Mouse (Mus musculus): Measurements from ENCODE around the gene Kcnt1. TPM values are rescaled to one million over a fixed set of nuclear protein-coding genes. Genes with fewer than 3 reads are reported as not detected.

Kcnt1 gene
- polyA plus RNA-seq, 1 experiment from 2014 or later, result 0.18 TPM

- peak; percentile 12 for DNase-seq (ENCODE audit: low spot score)
- no peak for TF ChIP-seq CTCF (IDR thresholded peaks at IDR 0.05; ENCODE audit: low read depth)
- Histone ChIP-seq H3K9ac (ENCODE audit: low read depth, low read length) (no peak overlapping the region), H3K36me3 (ENCODE audit: insufficient read depth, low read length) (no peaks in the 10 kb centered on the region), H3K27me3 (ENCODE audit: insufficient read depth, low read length) (no peaks in the 10 kb centered on the region; the same call in 1 of the 2 replicates), H3K4me3 (replicated peaks; ENCODE audit: low read depth, low read length) (no peak overlapping the region), H3K4me2 (ENCODE audit: low read length) (no peak overlapping the region), H3K9me3 (replicated peaks; ENCODE audit: low read length) (no peaks in the 10 kb centered on the region), H3K27ac (no peak overlapping the region), H3K4me1 (replicated peaks; ENCODE audit: insufficient read depth, low read length) (0 out of 2 replicates have a peak, but pooled peaks cover 10% of the 10 kb centered on the region)
- WGBS, result 11% methylated on average over 4 of the region's 4 CpGs
- ATAC-seq (replicated peaks; ENCODE audit: low FRiP score, low read depth), result no peak
These were observed 1.9 kb downstream of the Kcnt1 start for GRCm38 (mm10) chr2:25865412-25865811.

GRCm38 (mm10) chr2:25866656-25867055 lies 3.1 kb downstream of the Kcnt1 start:
- Histone ChIP-seq H3K36me3 (ENCODE audit: insufficient read depth, low read length) (no peaks in the 10 kb centered on the region), H3K4me3 (replicated peaks; ENCODE audit: low read depth, low read length) (no peak overlapping the region), H3K9ac (ENCODE audit: low read depth, low read length) (no peak overlapping the region), H3K27ac (no peak overlapping the region), H3K4me1 (replicated peaks; ENCODE audit: insufficient read depth, low read length) (0 out of 2 replicates have a peak, but pooled peaks cover 10% of the 10 kb centered on the region), H3K9me3 (replicated peaks; ENCODE audit: low read length) (no peaks in the 10 kb centered on the region), H3K4me2 (ENCODE audit: low read length) (no peak overlapping the region), H3K27me3 (ENCODE audit: insufficient read depth, low read length) (no peaks in the 10 kb centered on the region; the same call in 1 of the 2 replicates)
- TF ChIP-seq CTCF (IDR thresholded peaks at IDR 0.05; ENCODE audit: low read depth), result no peak
- no peak for DNase-seq (ENCODE audit: low spot score)
- no peak for ATAC-seq (replicated peaks; ENCODE audit: low FRiP score, low read depth)
- 59% methylated on average over 5 of the region's 5 CpGs for WGBS

GRCm38 (mm10) chr2:25877250-25877735 lies 13.8 kb downstream of the Kcnt1 start:
- TF ChIP-seq CTCF (IDR thresholded peaks at IDR 0.05; ENCODE audit: low read depth), result no peak
- H3K27me3 ChIP-seq (ENCODE audit: insufficient read depth, low read length), result peaks cover 10% of the 10 kb centered on the region
- no peak overlapping the region for H3K27ac ChIP-seq
- DNase-seq (ENCODE audit: low spot score), result no peak
- no peaks in the 10 kb centered on the region for H3K9me3 ChIP-seq (replicated peaks; ENCODE audit: low read length)
- H3K4me2 ChIP-seq (ENCODE audit: low read length), result peak overlapping the region; percentile 65
- peak overlapping the region; percentile 26 for H3K4me3 ChIP-seq (replicated peaks; ENCODE audit: low read depth, low read length)
- 0 out of 2 replicates have a peak, but pooled peaks cover 5% of the 10 kb centered on the region for H3K4me1 ChIP-seq (replicated peaks; ENCODE audit: insufficient read depth, low read length)
- H3K36me3 ChIP-seq (ENCODE audit: insufficient read depth, low read length), result no peaks in the 10 kb centered on the region
- no peak for ATAC-seq (replicated peaks; ENCODE audit: low FRiP score, low read depth)
- no peak overlapping the region for H3K9ac ChIP-seq (ENCODE audit: low read depth, low read length)
- 30% methylated on average over 7 of the region's 7 CpGs for WGBS

- H3K4me3 ChIP-seq (replicated peaks; ENCODE audit: low read depth, low read length), result peak overlapping the region; percentile 26
- H3K4me2 ChIP-seq (ENCODE audit: low read length), result peak overlapping the region; percentile 65
- WGBS, result 3% methylated on average over 48 of the region's 49 CpGs
- no peak for ATAC-seq (replicated peaks; ENCODE audit: low FRiP score, low read depth)
- H3K27ac ChIP-seq, result no peak overlapping the region
- H3K4me1 ChIP-seq (replicated peaks; ENCODE audit: insufficient read depth, low read length), result 0 out of 2 replicates have a peak, but pooled peaks cover 5% of the 10 kb centered on the region
- no peaks in the 10 kb centered on the region for H3K9me3 ChIP-seq (replicated peaks; ENCODE audit: low read length)
- H3K27me3 ChIP-seq (ENCODE audit: insufficient read depth, low read length), result peaks cover 10% of the 10 kb centered on the region
- H3K9ac ChIP-seq (ENCODE audit: low read depth, low read length), result no peak overlapping the region
- H3K36me3 ChIP-seq (ENCODE audit: insufficient read depth, low read length), result no peaks in the 10 kb centered on the region
- no peak for TF ChIP-seq CTCF (IDR thresholded peaks at IDR 0.05; ENCODE audit: low read depth)
- DNase-seq (ENCODE audit: low spot score), result no peak
These were observed 14.3 kb downstream of the Kcnt1 start for GRCm38 (mm10) chr2:25877736-25878268.

- Histone ChIP-seq H3K36me3 (ENCODE audit: insufficient read depth, low read length) (no peaks in the 10 kb centered on the region), H3K4me3 (replicated peaks; ENCODE audit: low read depth, low read length) (no peak overlapping the region), H3K4me2 (ENCODE audit: low read length) (no peak overlapping the region), H3K9me3 (replicated peaks; ENCODE audit: low read length) (no peaks in the 10 kb centered on the region), H3K27ac (no peak overlapping the region), H3K9ac (ENCODE audit: low read depth, low read length) (no peak overlapping the region), H3K27me3 (ENCODE audit: insufficient read depth, low read length) (peaks cover 10% of the 10 kb centered on the region), H3K4me1 (replicated peaks; ENCODE audit: insufficient read depth, low read length) (0 out of 2 replicates have a peak, but pooled peaks cover 5% of the 10 kb centered on the region)
- no peak for TF ChIP-seq CTCF (IDR thresholded peaks at IDR 0.05; ENCODE audit: low read depth)
- ATAC-seq (replicated peaks; ENCODE audit: low FRiP score, low read depth), result no peak
- no peak for DNase-seq (ENCODE audit: low spot score)
- WGBS, result 70% methylated on average over 2 of the region's 2 CpGs
These were observed 15.0 kb downstream of the Kcnt1 start for GRCm38 (mm10) chr2:25878516-25878915.

GRCm38 (mm10) chr2:25879061-25879460 lies 15.5 kb downstream of the Kcnt1 start:
- DNase-seq (ENCODE audit: low spot score) (no peak), ATAC-seq (replicated peaks; ENCODE audit: low FRiP score, low read depth) (no peak)
- 0 out of 2 replicates have a peak, but pooled peaks cover 5% of the 10 kb centered on the region for H3K4me1 ChIP-seq (replicated peaks; ENCODE audit: insufficient read depth, low read length)
- no peak overlapping the region for H3K4me3 ChIP-seq (replicated peaks; ENCODE audit: low read depth, low read length)
- H3K9ac ChIP-seq (ENCODE audit: low read depth, low read length), result no peak overlapping the region
- H3K27ac ChIP-seq, result no peak overlapping the region
- no peak for TF ChIP-seq CTCF (IDR thresholded peaks at IDR 0.05; ENCODE audit: low read depth)
- peaks cover 10% of the 10 kb centered on the region for H3K27me3 ChIP-seq (ENCODE audit: insufficient read depth, low read length)
- no peaks in the 10 kb centered on the region for H3K9me3 ChIP-seq (replicated peaks; ENCODE audit: low read length)
- no peaks in the 10 kb centered on the region for H3K36me3 ChIP-seq (ENCODE audit: insufficient read depth, low read length)
- 78% methylated on average over 4 of the region's 4 CpGs for WGBS
- no peak overlapping the region for H3K4me2 ChIP-seq (ENCODE audit: low read length)

Measured in kidney, postnatal 0 days (tissue).